Mouse (Mus musculus): ENCODE data around the gene Aifm3.
A peak's percentile ranks its signal among the peaks of the same experiment; 100 is the strongest.

The Aifm3 gene

GRCm38 (mm10) chr16:17489469-17490111, at the start of gene Aifm3:
Aifm3 (plus strand) TSS chr16:17489611.
- DNase-seq (ENCODE audit: low spot score) = peak; percentile 19

- DNase-seq (ENCODE audit: low spot score) = peak; percentile 100
Measured at GRCm38 (mm10) chr16:17451541-17452372, 37.7 kb upstream of the Aifm3 start, which contains the start of gene Crkl. Crkl (plus strand) TSS chr16:17451987.

- DNase-seq (ENCODE audit: low spot score) = peak; percentile 57
Measured at GRCm38 (mm10) chr16:17452373-17452715, 37.1 kb upstream of the Aifm3 start.

- DNase-seq (ENCODE audit: low spot score) = no peak
Measured at GRCm38 (mm10) chr16:17456901-17457300, 32.5 kb upstream of the Aifm3 start.

GRCm38 (mm10) chr16:17460254-17460653, 29.2 kb upstream of the Aifm3 start:
- DNase-seq (ENCODE audit: low spot score) = peak; percentile 15

- no peak for DNase-seq (ENCODE audit: low spot score)
Measured at GRCm38 (mm10) chr16:17461596-17461995, 27.8 kb upstream of the Aifm3 start.

- DNase-seq (ENCODE audit: low spot score) = no peak
Measured at GRCm38 (mm10) chr16:17463184-17463583, 26.2 kb upstream of the Aifm3 start.

- DNase-seq (ENCODE audit: low spot score) = no peak
Measured at GRCm38 (mm10) chr16:17466875-17467663, 22.3 kb upstream of the Aifm3 start.

- DNase-seq (ENCODE audit: low spot score) = no peak
Measured at GRCm38 (mm10) chr16:17472498-17472897, 16.9 kb upstream of the Aifm3 start.

- peak; percentile 50 for DNase-seq (ENCODE audit: low spot score)
Measured at GRCm38 (mm10) chr16:17474091-17474490, 15.3 kb upstream of the Aifm3 start.

- DNase-seq (ENCODE audit: low spot score) = no peak
Measured at GRCm38 (mm10) chr16:17474761-17475160, 14.7 kb upstream of the Aifm3 start.

GRCm38 (mm10) chr16:17475326-17475725, 14.1 kb upstream of the Aifm3 start:
- DNase-seq (ENCODE audit: low spot score) = no peak

- no peak for DNase-seq (ENCODE audit: low spot score)
Measured at GRCm38 (mm10) chr16:17478331-17478943, 11.0 kb upstream of the Aifm3 start.

GRCm38 (mm10) chr16:17481465-17481864, 7.9 kb upstream of the Aifm3 start:
- DNase-seq (ENCODE audit: low spot score) = no peak

- DNase-seq (ENCODE audit: low spot score) = no peak
Measured at GRCm38 (mm10) chr16:17486505-17486904, 2.9 kb upstream of the Aifm3 start.

GRCm38 (mm10) chr16:17488478-17489468, 638 bp upstream of the Aifm3 start:
- peak; percentile 54 for DNase-seq (ENCODE audit: low spot score)

- no peak for DNase-seq (ENCODE audit: low spot score)
Measured at GRCm38 (mm10) chr16:17491154-17491553, 1.7 kb downstream of the Aifm3 start.

GRCm38 (mm10) chr16:17491896-17492561, 2.6 kb downstream of the Aifm3 start:
- no peak for DNase-seq (ENCODE audit: low spot score)

- no peak for DNase-seq (ENCODE audit: low spot score)
Measured at GRCm38 (mm10) chr16:17496499-17497305, 7.3 kb downstream of the Aifm3 start.

All from embryo, embryonic 10.5 days (tissue).